Mouse (Mus musculus): ENCODE measurements around the gene Ctsh. TPM values are rescaled to one million over a fixed set of nuclear protein-coding genes. Genes with fewer than 3 reads are reported as not detected.

The Ctsh gene
- 297 and 300 TPM in 2 replicates for polyA plus RNA-seq (2012; ENCODE audit: insufficient read depth, insufficient read length, missing spikeins)

DNA sequence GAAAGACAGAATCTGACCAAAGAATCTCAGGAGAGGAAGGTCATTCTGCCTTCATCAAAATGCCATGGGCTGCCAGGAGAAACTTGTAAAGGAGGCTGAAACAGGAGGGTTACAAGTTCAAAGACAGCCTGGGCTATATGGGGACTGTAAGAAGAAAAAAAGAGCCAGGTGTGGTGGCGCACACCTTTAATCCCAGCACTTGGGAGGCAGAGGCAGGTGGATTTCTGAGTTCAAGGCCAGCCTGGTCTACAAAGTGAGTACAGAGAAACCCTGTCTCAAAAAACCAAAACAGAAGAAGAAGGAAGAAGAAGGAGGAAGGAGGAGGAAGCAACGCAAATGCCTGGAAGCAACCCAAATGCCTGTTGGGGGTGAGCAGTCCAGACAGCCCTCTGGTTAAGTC is at the start of gene Ctsh:
Gene Ctsh, plus strand, starts transcription at position 301 of the 400 bp plus-strand sequence.
- peaks cover 7% of the 10 kb centered on the region; the same call in 1 of the 2 replicates for H3K4me1 ChIP-seq (ENCODE audit: control insufficient read depth, insufficient read depth, low read length)
- peak within 1 kb of the TSS; percentile 88 for H3K4me3 ChIP-seq (ENCODE audit: insufficient read depth, low read length)
- peak within 1 kb of the TSS; percentile 66 for H3K27ac ChIP-seq (ENCODE audit: insufficient read depth, low read depth, low read length)
- TF ChIP-seq POLR2A (IDR thresholded peaks at IDR 0.05; ENCODE audit: borderline replicate concordance, low read depth, low read length) (no peak), CTCF (IDR thresholded peaks at IDR 0.05; ENCODE audit: low read depth, low read length) (no peak)

DNA sequence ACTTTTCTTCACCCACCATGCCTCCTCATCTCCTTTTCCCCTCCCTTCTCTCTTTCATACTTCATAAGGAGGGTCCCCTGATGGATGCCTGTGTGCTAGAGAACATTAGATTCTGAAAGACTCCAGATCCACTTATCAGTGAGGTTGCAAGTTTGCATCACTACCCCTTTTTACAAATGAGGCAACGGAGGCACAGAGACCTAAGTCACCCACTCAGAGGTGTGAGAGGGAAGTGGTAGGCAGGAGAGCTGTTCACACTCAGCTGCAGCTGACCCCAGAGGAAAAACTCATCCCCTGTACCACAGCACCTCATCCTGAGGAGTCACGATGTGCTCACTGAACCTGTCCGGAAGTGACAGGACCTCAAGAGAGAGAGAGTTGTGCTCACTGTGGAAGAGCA is 47.5 kb upstream of the Ctsh start:
- no peak for TF ChIP-seq CTCF (IDR thresholded peaks at IDR 0.05; ENCODE audit: low read depth, low read length)
- H3K4me3 ChIP-seq (ENCODE audit: insufficient read depth, low read length): no peak overlapping the region
- no peak overlapping the region for H3K27ac ChIP-seq (ENCODE audit: insufficient read depth, low read depth, low read length)
- H3K4me1 ChIP-seq (ENCODE audit: control insufficient read depth, insufficient read depth, low read length): no peaks in the 10 kb centered on the region

DNA sequence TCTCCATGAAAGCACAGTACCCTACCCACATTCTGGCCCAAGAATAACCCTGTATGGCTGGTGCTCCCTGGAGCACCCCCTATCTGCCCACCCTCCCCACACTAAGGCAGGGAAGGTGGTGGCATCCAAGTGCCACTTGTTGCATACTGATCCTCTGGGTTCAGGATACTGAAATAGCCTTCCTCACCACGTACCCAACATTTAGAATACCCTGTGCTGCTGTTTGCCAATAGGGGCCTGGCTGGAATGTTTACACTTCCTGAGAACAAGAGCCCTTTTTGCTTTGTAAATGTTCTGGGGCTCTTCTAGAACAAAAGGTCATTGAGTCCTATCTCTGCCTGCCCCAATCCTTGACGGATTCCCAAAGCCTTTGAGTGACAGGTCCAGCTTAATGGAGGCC is 46.9 kb upstream of the Ctsh start:
- Histone ChIP-seq H3K27ac (ENCODE audit: insufficient read depth, low read depth, low read length) (no peak overlapping the region), H3K4me1 (ENCODE audit: control insufficient read depth, insufficient read depth, low read length) (no peaks in the 10 kb centered on the region), H3K4me3 (ENCODE audit: insufficient read depth, low read length) (no peak overlapping the region)
- TF ChIP-seq CTCF (IDR thresholded peaks at IDR 0.05; ENCODE audit: low read depth, low read length) (no peak), POLR2A (IDR thresholded peaks at IDR 0.05; ENCODE audit: borderline replicate concordance, low read depth, low read length) (no peak)

DNA sequence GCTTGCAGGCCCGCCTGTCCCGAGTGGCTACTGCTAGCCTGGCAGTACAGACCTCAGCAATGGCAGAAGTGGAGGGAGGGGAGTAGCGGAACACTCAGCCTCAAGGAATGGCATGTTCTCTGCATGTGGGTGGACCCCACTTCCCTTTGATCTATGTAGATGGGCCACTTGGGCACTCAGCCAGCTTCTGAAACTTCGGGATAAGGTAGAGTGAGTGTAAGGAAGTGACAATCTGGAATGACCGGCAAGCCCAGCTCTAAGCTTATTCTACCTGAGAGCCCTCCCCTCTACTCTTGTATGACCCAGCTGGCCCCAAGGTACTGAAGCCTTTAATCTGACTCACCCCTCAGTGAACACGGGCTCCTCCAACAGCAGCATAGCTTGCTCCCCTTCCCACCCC is 45.8 kb upstream of the Ctsh start:
- TF ChIP-seq CTCF (IDR thresholded peaks at IDR 0.05; ENCODE audit: low read depth, low read length) (no peak), POLR2A (IDR thresholded peaks at IDR 0.05; ENCODE audit: borderline replicate concordance, low read depth, low read length) (no peak)
- no peaks in the 10 kb centered on the region for H3K4me1 ChIP-seq (ENCODE audit: control insufficient read depth, insufficient read depth, low read length)
- no peak overlapping the region for H3K27ac ChIP-seq (ENCODE audit: insufficient read depth, low read depth, low read length)
- H3K4me3 ChIP-seq (ENCODE audit: insufficient read depth, low read length): no peak overlapping the region

DNA sequence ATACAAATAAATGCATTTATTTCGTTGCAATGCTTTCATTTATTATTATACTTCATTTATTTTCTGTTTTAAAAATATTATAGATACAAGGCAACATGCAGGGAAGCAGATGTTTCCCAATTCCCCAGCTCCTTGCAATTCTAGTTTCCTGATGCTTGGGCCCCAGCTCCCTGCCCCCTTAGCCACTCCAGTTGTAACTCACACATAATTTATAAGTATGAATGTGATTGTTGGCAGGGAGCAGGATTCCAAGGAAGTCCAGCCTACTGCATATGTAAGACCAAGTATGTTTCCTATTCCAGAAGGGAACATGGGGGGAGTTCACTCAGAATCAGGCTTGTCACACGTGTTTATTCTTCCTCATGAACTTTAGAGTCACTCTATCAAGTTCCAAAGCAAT is 42.1 kb upstream of the Ctsh start:
- peaks cover 17% of the 10 kb centered on the region for H3K4me1 ChIP-seq (ENCODE audit: control insufficient read depth, insufficient read depth, low read length)
- H3K27ac ChIP-seq (ENCODE audit: insufficient read depth, low read depth, low read length): no peak overlapping the region
- TF ChIP-seq POLR2A (IDR thresholded peaks at IDR 0.05; ENCODE audit: borderline replicate concordance, low read depth, low read length) (no peak), CTCF (IDR thresholded peaks at IDR 0.05; ENCODE audit: low read depth, low read length) (no peak)
- no peak overlapping the region for H3K4me3 ChIP-seq (ENCODE audit: insufficient read depth, low read length)

GRCm38 (mm10) chr9:90014649-90015048 is 39.3 kb upstream of the Ctsh start:
- Histone ChIP-seq H3K4me1 (ENCODE audit: control insufficient read depth, insufficient read depth, low read length) (peaks cover 17% of the 10 kb centered on the region), H3K27ac (ENCODE audit: insufficient read depth, low read depth, low read length) (peak overlapping the region; percentile 46), H3K4me3 (ENCODE audit: insufficient read depth, low read length) (no peak overlapping the region)
- TF ChIP-seq CTCF (IDR thresholded peaks at IDR 0.05; ENCODE audit: low read depth, low read length): no peak
- no peak for TF ChIP-seq POLR2A (IDR thresholded peaks at IDR 0.05; ENCODE audit: borderline replicate concordance, low read depth, low read length)

- Histone ChIP-seq H3K4me1 (ENCODE audit: control insufficient read depth, insufficient read depth, low read length) (peaks cover 21% of the 10 kb centered on the region), H3K4me3 (ENCODE audit: insufficient read depth, low read length) (no peak overlapping the region), H3K27ac (ENCODE audit: insufficient read depth, low read depth, low read length) (no peak overlapping the region)
- TF ChIP-seq POLR2A (IDR thresholded peaks at IDR 0.05; ENCODE audit: borderline replicate concordance, low read depth, low read length) (no peak), CTCF (IDR thresholded peaks at IDR 0.05; ENCODE audit: low read depth, low read length) (no peak)
These were observed 37.7 kb upstream of the Ctsh start for GRCm38 (mm10) chr9:90016204-90016603.

- Histone ChIP-seq H3K4me1 (ENCODE audit: control insufficient read depth, insufficient read depth, low read length) (peaks cover 11% of the 10 kb centered on the region), H3K4me3 (ENCODE audit: insufficient read depth, low read length) (no peak overlapping the region), H3K27ac (ENCODE audit: insufficient read depth, low read depth, low read length) (no peak overlapping the region)
- TF ChIP-seq CTCF (IDR thresholded peaks at IDR 0.05; ENCODE audit: low read depth, low read length) (no peak), POLR2A (IDR thresholded peaks at IDR 0.05; ENCODE audit: borderline replicate concordance, low read depth, low read length) (no peak)
These were observed 33.1 kb upstream of the Ctsh start for GRCm38 (mm10) chr9:90020866-90021265.

GRCm38 (mm10) chr9:90021442-90021841 is 32.5 kb upstream of the Ctsh start:
- no peak for TF ChIP-seq POLR2A (IDR thresholded peaks at IDR 0.05; ENCODE audit: borderline replicate concordance, low read depth, low read length)
- Histone ChIP-seq H3K27ac (ENCODE audit: insufficient read depth, low read depth, low read length) (no peak overlapping the region), H3K4me1 (ENCODE audit: control insufficient read depth, insufficient read depth, low read length) (peaks cover 11% of the 10 kb centered on the region), H3K4me3 (ENCODE audit: insufficient read depth, low read length) (no peak overlapping the region)

- H3K27ac ChIP-seq (ENCODE audit: insufficient read depth, low read depth, low read length): no peak overlapping the region
- TF ChIP-seq POLR2A (IDR thresholded peaks at IDR 0.05; ENCODE audit: borderline replicate concordance, low read depth, low read length): no peak
- peak; percentile 35; the same call in 1 of the 2 replicates for TF ChIP-seq CTCF (IDR thresholded peaks at IDR 0.05; ENCODE audit: low read depth, low read length)
- H3K4me3 ChIP-seq (ENCODE audit: insufficient read depth, low read length): no peak overlapping the region
- H3K4me1 ChIP-seq (ENCODE audit: control insufficient read depth, insufficient read depth, low read length): no peaks in the 10 kb centered on the region
These were observed 26.2 kb upstream of the Ctsh start for GRCm38 (mm10) chr9:90027709-90028108.

DNA sequence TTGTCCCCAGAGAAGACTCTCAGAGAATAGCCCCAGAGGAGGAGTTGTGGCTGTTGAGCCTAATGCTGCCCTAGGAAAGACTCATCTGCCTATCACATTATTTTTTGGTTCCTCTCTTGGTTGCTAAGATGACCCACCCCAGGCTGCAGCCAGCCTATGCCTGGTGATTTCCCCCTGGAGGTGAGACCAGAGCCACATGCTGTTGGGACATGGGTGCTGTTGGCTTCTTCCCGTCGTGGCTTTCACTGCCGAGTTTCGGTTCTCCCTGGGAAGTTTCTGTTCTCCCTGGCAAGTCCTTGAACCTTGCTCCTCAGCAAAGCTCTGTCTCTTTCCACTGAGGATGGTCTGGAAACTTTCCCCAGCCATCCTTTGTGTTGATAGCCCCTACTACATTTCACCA is 20.0 kb upstream of the Ctsh start:
- Histone ChIP-seq H3K4me3 (ENCODE audit: insufficient read depth, low read length) (no peak overlapping the region), H3K27ac (ENCODE audit: insufficient read depth, low read depth, low read length) (peak overlapping the region; percentile 63), H3K4me1 (ENCODE audit: control insufficient read depth, insufficient read depth, low read length) (peaks cover 24% of the 10 kb centered on the region)
- TF ChIP-seq POLR2A (IDR thresholded peaks at IDR 0.05; ENCODE audit: borderline replicate concordance, low read depth, low read length) (no peak), CTCF (IDR thresholded peaks at IDR 0.05; ENCODE audit: low read depth, low read length) (no peak)

Data from bone marrow macrophage, adult 2 months (primary cell).